Mouse (Mus musculus) bone marrow macrophage, adult 2 months (primary cell): ENCODE measurements around the gene Gm572. TPM values are rescaled to one million over a fixed set of nuclear protein-coding genes. Genes with fewer than 3 reads are reported as not detected.

Experiments
- H3K27ac ChIP-seq: 2 replicates; pipeline ENCODE4 v1.5.1; 2012; ENCODE audit warnings: low read depth, low read length; ENCODE audit not compliant: insufficient read depth
- H3K4me1 ChIP-seq: 2 replicates; pipeline ENCODE4 v1.6.1; 2012; ENCODE audit warnings: low read length; ENCODE audit not compliant: control insufficient read depth, insufficient read depth
- H3K4me3 ChIP-seq: 2 replicates; pipeline ENCODE4 v1.5.1; 2012; ENCODE audit warnings: mild to moderate bottlenecking, low read length, moderate library complexity; ENCODE audit not compliant: insufficient read depth
- CTCF ChIP-seq: IDR thresholded peaks from 2 replicates; pipeline ENCODE4 v1.5.1; 2012; ENCODE audit warnings: low read depth, mild to moderate bottlenecking, low read length, moderate library complexity
- POLR2A ChIP-seq: IDR thresholded peaks from 2 replicates; pipeline ENCODE4 v1.6.1; 2012; ENCODE audit warnings: mild to moderate bottlenecking, low read depth, low read length, borderline replicate concordance
- polyA plus RNA-seq: library from polyadenylated mRNA; stranded (reverse); fragments of >200 nt; gene quantifications from 2 replicates; pipeline ENCODE4 v1.2.4, GENCODE M21; 2012; ENCODE audit not compliant: missing spikeins, insufficient read depth, insufficient read length

The Gm572 gene
- polyA plus RNA-seq, 1 experiment = not detected

GRCm38 (mm10) chr4:148644157-148644511, 1.0 kb downstream of the Gm572 start:
- no peak overlapping the region for H3K27ac ChIP-seq
- H3K4me1 ChIP-seq = peaks cover 4% of the 10 kb centered on the region; the same call in 1 of the 2 replicates
- H3K4me3 ChIP-seq = no peak overlapping the region
- TF ChIP-seq POLR2A (no peak), CTCF (peak; percentile 89)

- Histone ChIP-seq H3K4me3 (no peak overlapping the region), H3K27ac (no peak overlapping the region), H3K4me1 (peaks cover 4% of the 10 kb centered on the region; the same call in 1 of the 2 replicates)
- TF ChIP-seq POLR2A (no peak), CTCF (no peak)
Observed at GRCm38 (mm10) chr4:148644926-148645325, 1.8 kb downstream of the Gm572 start.

- Histone ChIP-seq H3K27ac (no peak overlapping the region), H3K4me3 (peak overlapping the region; percentile 25; the same call in 1 of the 2 replicates), H3K4me1 (peaks cover 4% of the 10 kb centered on the region; the same call in 1 of the 2 replicates)
- TF ChIP-seq POLR2A (no peak), CTCF (no peak)
Observed at GRCm38 (mm10) chr4:148646616-148647015, 3.5 kb downstream of the Gm572 start.

- TF ChIP-seq CTCF = no peak
- TF ChIP-seq POLR2A = no peak
- H3K4me1 ChIP-seq = peaks cover 4% of the 10 kb centered on the region; the same call in 1 of the 2 replicates
- no peak overlapping the region for H3K4me3 ChIP-seq
- no peak overlapping the region for H3K27ac ChIP-seq
Observed at GRCm38 (mm10) chr4:148649309-148649708, 6.2 kb downstream of the Gm572 start.

- TF ChIP-seq POLR2A = no peak
- no peak for TF ChIP-seq CTCF
- no peak overlapping the region for H3K4me3 ChIP-seq
Observed at GRCm38 (mm10) chr4:148651045-148651444, 7.9 kb downstream of the Gm572 start.

GRCm38 (mm10) chr4:148654701-148655398, 11.7 kb downstream of the Gm572 start:
- TF ChIP-seq POLR2A (no peak), CTCF (peak; percentile 48)
- Histone ChIP-seq H3K4me1 (peaks cover 31% of the 10 kb centered on the region), H3K27ac (peak overlapping the region; percentile 45; the same call in 1 of the 2 replicates), H3K4me3 (no peak overlapping the region)

More at GRCm38 (mm10) chr4:148651045-148651444, 7.9 kb downstream of the Gm572 start:
- Histone ChIP-seq H3K4me1 (peaks cover 18% of the 10 kb centered on the region), H3K27ac (no peak overlapping the region)

- TF ChIP-seq POLR2A (no peak), CTCF (no peak)
- H3K4me1 ChIP-seq = peaks cover 31% of the 10 kb centered on the region
- H3K27ac ChIP-seq = no peak overlapping the region
- H3K4me3 ChIP-seq = no peak overlapping the region
Observed at GRCm38 (mm10) chr4:148656691-148657258, 13.7 kb downstream of the Gm572 start.

- Histone ChIP-seq H3K4me3 (no peak overlapping the region), H3K4me1 (peaks cover 37% of the 10 kb centered on the region), H3K27ac (no peak overlapping the region)
- TF ChIP-seq CTCF = no peak
- TF ChIP-seq POLR2A = no peak
Observed at GRCm38 (mm10) chr4:148657776-148658175, 14.7 kb downstream of the Gm572 start.

- no peak overlapping the region for H3K4me3 ChIP-seq
- no peak for TF ChIP-seq POLR2A
- no peak for TF ChIP-seq CTCF
- peaks cover 31% of the 10 kb centered on the region for H3K4me1 ChIP-seq
- H3K27ac ChIP-seq = no peak overlapping the region
Observed at GRCm38 (mm10) chr4:148660174-148660573, 17.1 kb downstream of the Gm572 start.
